22 mouse cellular contexts compared by ENCODE assay signal in genomic region chr4:150504304-150505021, GRCm38 (mm10).
DNase-seq lines count a peak whose midpoint lies in the region; ATAC-seq and TF ChIP-seq lines count a peak whose summit lies in the region.
"Had no signal": no experiment of that assay in that cellular context is flagged by ENCODE, and none has a peak within 500 bp of the region (broad histone marks: within the 10 kb centered on the region; RNA-seq: fewer than 3 reads in every experiment).

No protein-coding gene starts in this region.

- H3K79me2 ChIP-seq in heart, adult 2 months (replicated peaks; ENCODE audit: control insufficient read depth, insufficient read depth, low read length) = no peaks in the 10 kb centered on the region

- H3K9me3 ChIP-seq in heart, embryonic 13.5 days = no peaks in the 10 kb centered on the region
- no peaks in the 10 kb centered on the region for H3K9me3 ChIP-seq in G1E (replicated peaks)
- H3K9me3 ChIP-seq in intestine, embryonic 15.5 days = no peaks in the 10 kb centered on the region
- H3K9me3 ChIP-seq: embryonic facial prominence, embryonic 13.5 days; forebrain, embryonic 12.5 days; hindbrain, embryonic 10.5 days had no signal

- peak overlapping the region; percentile 66; the same call in 1 of the 2 replicates for H3K27ac ChIP-seq in heart, embryonic 13.5 days (replicated peaks)
- no peak overlapping the region for H3K27ac ChIP-seq in heart, adult 2 months
- no peak overlapping the region for H3K27ac ChIP-seq in intestine, embryonic 15.5 days
- H3K27ac ChIP-seq: embryonic facial prominence, embryonic 13.5 days; forebrain, embryonic 12.5 days; gastrocnemius, adult 2 months; hindbrain, embryonic 10.5 days; hindbrain, embryonic 14.5 days had no signal

- no peaks in the 10 kb centered on the region for H3K27me3 ChIP-seq in heart, embryonic 13.5 days (replicated peaks)
- no peaks in the 10 kb centered on the region for H3K27me3 ChIP-seq in heart, adult 2 months (ENCODE audit: control insufficient read depth, insufficient read depth, low read length)
- H3K27me3 ChIP-seq in G1E (ENCODE audit: insufficient read depth, low read length) = no peaks in the 10 kb centered on the region
- H3K27me3 ChIP-seq in intestine, embryonic 15.5 days (replicated peaks) = no peaks in the 10 kb centered on the region
- H3K27me3 ChIP-seq: CH12.LX; embryonic facial prominence, embryonic 13.5 days; forebrain, embryonic 12.5 days had no signal

- WGBS in heart, embryonic 13.5 days = 92% methylated on average over 11 of the region's 11 CpGs
- WGBS in heart, adult 2 months = 96% methylated on average over 11 of the region's 11 CpGs
- 85% methylated on average over 11 of the region's 11 CpGs for WGBS in intestine, embryonic 15.5 days

- H3K4me2 ChIP-seq in heart, embryonic 13.5 days = no peak overlapping the region
- no peak overlapping the region for H3K4me2 ChIP-seq in intestine, embryonic 15.5 days (replicated peaks)
- H3K4me2 ChIP-seq: embryonic facial prominence, embryonic 13.5 days; forebrain, embryonic 12.5 days; heart, embryonic 11.5 days; hindbrain, embryonic 14.5 days had no signal

- TF ChIP-seq POLR2A in heart, adult 2 months (IDR thresholded peaks at IDR 0.05; ENCODE audit: insufficient read depth, low read depth, low read length) = no peak

- ATAC-seq in heart, embryonic 13.5 days (ENCODE audit: extremely low read depth, insufficient number of reproducible peaks, low FRiP score, low TSS enrichment) = no peak
- 0 out of 2 replicates have a peak, but pooled peaks have one; percentile 4 for ATAC-seq in G1E (ENCODE audit: extremely low read depth, insufficient number of reproducible peaks, low FRiP score, poor library complexity, severe bottlenecking)
- peak; percentile 74 for ATAC-seq in intestine, embryonic 15.5 days
- peak; percentile 29 for ATAC-seq in megakaryocyte progenitor cell, adult 5-6 weeks (replicated peaks; ENCODE audit: poor library complexity)
- ATAC-seq: forebrain, embryonic 16.5 days had no signal

- TF ChIP-seq CTCF in heart, adult 2 months (IDR thresholded peaks at IDR 0.05) = no peak
- no peak for TF ChIP-seq CTCF in G1E (IDR thresholded peaks at IDR 0.05; ENCODE audit: low read depth, low read length)

- no peak for TF ChIP-seq EP300 in heart, adult 2 months (IDR thresholded peaks at IDR 0.05; ENCODE audit: insufficient read depth, low read depth, low read length)

- peaks cover 58% of the 10 kb centered on the region for H3K36me3 ChIP-seq in heart, embryonic 13.5 days
- no peaks in the 10 kb centered on the region for H3K36me3 ChIP-seq in heart, adult 2 months (ENCODE audit: control insufficient read depth, insufficient read depth, low read length)
- H3K36me3 ChIP-seq in G1E (replicated peaks) = peaks cover 74% of the 10 kb centered on the region
- H3K36me3 ChIP-seq in intestine, embryonic 15.5 days = no peaks in the 10 kb centered on the region; the same call in 1 of the 2 replicates

- H3K4me3 ChIP-seq in heart, embryonic 13.5 days = no peak overlapping the region
- no peak overlapping the region for H3K4me3 ChIP-seq in heart, adult 2 months
- no peak overlapping the region for H3K4me3 ChIP-seq in G1E (ENCODE audit: low read depth, low read length)
- H3K4me3 ChIP-seq in intestine, embryonic 15.5 days (replicated peaks) = no peak overlapping the region
- H3K4me3 ChIP-seq: embryonic facial prominence, embryonic 13.5 days; forebrain, embryonic 12.5 days; gastrocnemius, adult 2 months; hindbrain, embryonic 10.5 days had no signal

- intact Hi-C loops in heart, adult 2 months (cut with DNase I) = no loop called here

- no peak for DNase-seq in heart, adult 2 months
- DNase-seq in G1E (ENCODE audit: low spot score) = no peak
- no peak for DNase-seq in spleen, postnatal 14 days (ENCODE audit: low spot score in 2 of 2)
- no peak for DNase-seq in cerebellum, postnatal 25 days
- no peak for DNase-seq in cerebellum, postnatal 14 days
- DNase-seq: adrenal gland, adult 8-10 months; cerebellum, adult 11-12 months; cerebellum, adult 9-11 months; gastrocnemius, adult 2 months; gastrocnemius, postnatal 25 days; heart, adult 18-20 months; kidney, adult 11 months had no signal

- H3K9ac ChIP-seq in heart, embryonic 13.5 days = no peak overlapping the region
- H3K9ac ChIP-seq in heart, adult 2 months (ENCODE audit: low read depth, low read length) = no peak overlapping the region
- no peak overlapping the region for H3K9ac ChIP-seq in intestine, embryonic 15.5 days
- H3K9ac ChIP-seq: embryonic facial prominence, embryonic 13.5 days; forebrain, embryonic 12.5 days; hindbrain, embryonic 14.5 days had no signal

- H3K4me1 ChIP-seq in heart, embryonic 13.5 days = peaks cover 9% of the 10 kb centered on the region
- no peaks in the 10 kb centered on the region; the same call in 1 of the 2 replicates for H3K4me1 ChIP-seq in heart, adult 2 months (ENCODE audit: control insufficient read depth, insufficient read depth, low read length)
- H3K4me1 ChIP-seq in G1E (ENCODE audit: insufficient read depth, low read depth, low read length) = peaks cover 20% of the 10 kb centered on the region
- H3K4me1 ChIP-seq in intestine, embryonic 15.5 days (replicated peaks) = no peaks in the 10 kb centered on the region
- H3K4me1 ChIP-seq: embryonic facial prominence, embryonic 13.5 days; forebrain, embryonic 12.5 days; hindbrain, embryonic 10.5 days had no signal
